Mouse (Mus musculus) left cerebral cortex, postnatal 25 days (tissue): ENCODE measurements at regions not wholly inside any gene's neighbourhood (a gene's known extent, or its start where the extent isn't known, plus 50 kb on each side); places are given as distances from the start of the nearest gene placed in this dataset.

Source experiments
- DNase-seq, 2 experiments: peaks; one replicate each; pipeline ENCODE4 v3.0.0; 2022; ENCODE audit warnings: low spot score in 2 of 2, mixed read lengths in 1 of 2
- intact Hi-C: fragments of 180-260 bp; cut with DNase I; formaldehyde crosslinking; loops from one replicate; pipeline ENCODE4 v1.15.1; 2025

- intact Hi-C loops, result loop anchor here (2.0 to 5.0 kb wide), 2 partner anchors 228 to 294 kb away; no protein-coding TSS in a partner anchor
- DNase-seq, result peak; percentile 7 to 86
Measured at GRCm38 (mm10) chr2:108584799-108585198, 695.7 kb upstream of the Kif18a start.

- intact Hi-C loops, result no loop called here
- DNase-seq, result no peak
Measured at GRCm38 (mm10) chr2:108593555-108593954, 687.0 kb upstream of the Kif18a start.

DNA sequence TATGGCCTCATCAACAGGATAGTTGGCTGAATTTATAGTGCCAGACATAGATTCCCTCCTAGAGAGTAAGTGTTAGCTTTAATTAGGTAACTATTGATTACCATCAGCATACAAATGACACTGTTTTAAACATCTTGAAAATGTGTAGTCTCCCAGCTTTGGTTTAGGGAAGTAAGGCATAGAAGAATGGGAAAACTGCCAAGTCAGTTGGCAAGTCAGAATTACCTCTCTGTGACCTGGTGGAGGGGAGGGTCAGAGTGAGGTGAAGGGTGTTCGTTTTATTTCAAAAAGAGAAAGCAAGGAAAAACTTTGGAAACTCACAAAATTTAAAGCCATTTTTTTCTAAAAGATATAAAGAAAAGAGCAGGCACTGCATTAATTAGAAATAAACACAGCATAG, 680.2 kb upstream of the Kif18a start:
- no peak for DNase-seq
- intact Hi-C loops, result loop anchor here (10.0 kb wide), 1 partner anchor 1074 kb away; the partner anchor contains the start of gene Bdnf

DNA sequence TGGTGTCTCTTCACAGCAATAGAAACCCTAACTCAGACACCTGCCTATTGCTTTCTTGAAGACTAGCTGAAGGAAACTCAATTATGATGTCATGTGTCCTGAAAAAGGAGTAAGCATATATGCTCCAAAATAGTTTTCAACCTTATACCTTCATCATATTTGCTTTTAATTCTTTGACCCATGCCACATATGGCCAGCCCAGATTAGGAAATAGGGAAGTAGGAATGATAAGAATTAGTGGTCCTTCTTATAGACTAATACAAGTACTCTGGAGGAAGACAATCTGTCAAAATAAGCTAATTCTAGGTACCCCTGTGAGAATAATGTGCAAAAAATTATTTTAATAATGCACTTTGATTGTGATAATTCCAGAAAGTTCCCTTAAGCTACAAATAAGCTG, 661.0 kb upstream of the Kif18a start:
- intact Hi-C loops, result no loop called here

GRCm38 (mm10) chr2:108622367-108623162, 658.0 kb upstream of the Kif18a start:
- intact Hi-C loops, result no loop called here
- no peak for DNase-seq

More for the DNA sequence above, 661.0 kb upstream of the Kif18a start:
- no peak for DNase-seq

GRCm38 (mm10) chr2:108635644-108636043, 644.9 kb upstream of the Kif18a start:
- no peak for DNase-seq
- intact Hi-C loops, result no loop called here

DNA sequence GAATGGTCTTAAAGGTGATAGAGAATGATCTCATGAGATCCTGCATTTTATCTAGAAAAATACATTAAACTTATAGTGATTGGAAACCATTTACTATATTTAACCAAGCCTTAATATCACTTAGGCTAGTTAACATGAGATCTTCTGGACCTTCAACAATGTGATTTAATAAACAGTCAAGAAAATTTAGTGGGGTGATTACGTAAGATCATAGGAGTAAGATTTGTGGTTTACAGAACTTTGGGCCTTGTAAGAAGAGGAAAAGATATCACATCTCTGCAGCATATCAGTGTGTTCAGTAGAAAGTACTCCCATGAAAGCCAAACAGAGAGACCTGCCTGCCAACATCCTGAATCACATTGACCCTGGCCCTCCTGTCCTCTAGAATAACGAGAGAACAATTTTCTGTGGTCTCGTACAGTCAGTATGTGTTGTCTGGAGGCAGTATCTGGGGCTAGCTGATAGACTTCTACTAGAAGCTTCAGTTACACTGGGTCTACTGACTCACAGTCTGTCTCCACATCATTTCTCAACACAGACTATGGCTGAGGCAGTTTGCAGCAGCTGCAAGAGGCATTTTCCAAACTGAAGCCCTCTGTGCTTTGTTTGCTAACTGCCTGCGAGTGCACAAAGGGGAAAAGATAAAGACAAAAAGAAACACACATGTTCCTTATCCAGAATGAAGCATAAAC, 619.7 kb upstream of the Kif18a start:
- intact Hi-C loops, result no loop called here
- DNase-seq, result no peak

GRCm38 (mm10) chr2:108677777-108678380, 602.7 kb upstream of the Kif18a start:
- intact Hi-C loops, result no loop called here
- DNase-seq, result no peak

DNA sequence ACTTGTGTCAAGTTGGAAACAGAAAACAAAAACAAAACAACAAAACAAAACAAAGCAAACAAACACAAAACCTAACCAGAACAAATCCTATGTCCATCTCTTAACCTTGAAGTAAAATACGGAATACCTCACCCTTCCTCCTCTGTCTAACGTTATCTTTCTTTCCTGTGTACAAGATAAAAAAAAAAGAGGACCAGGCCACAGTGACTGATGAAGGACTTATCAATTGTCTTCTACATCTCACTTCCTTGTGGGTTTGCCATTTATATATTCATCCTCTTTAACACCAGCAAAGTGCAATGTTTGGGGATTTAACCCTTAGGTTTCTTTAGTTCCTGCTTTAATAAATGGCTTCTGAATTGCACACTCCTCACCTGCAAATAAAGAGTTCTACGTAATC, 599.0 kb upstream of the Kif18a start:
- DNase-seq, result no peak
- intact Hi-C loops, result no loop called here

- no peak for DNase-seq
- intact Hi-C loops, result no loop called here
Measured at GRCm38 (mm10) chr2:108686019-108686743, 594.4 kb upstream of the Kif18a start.

DNA sequence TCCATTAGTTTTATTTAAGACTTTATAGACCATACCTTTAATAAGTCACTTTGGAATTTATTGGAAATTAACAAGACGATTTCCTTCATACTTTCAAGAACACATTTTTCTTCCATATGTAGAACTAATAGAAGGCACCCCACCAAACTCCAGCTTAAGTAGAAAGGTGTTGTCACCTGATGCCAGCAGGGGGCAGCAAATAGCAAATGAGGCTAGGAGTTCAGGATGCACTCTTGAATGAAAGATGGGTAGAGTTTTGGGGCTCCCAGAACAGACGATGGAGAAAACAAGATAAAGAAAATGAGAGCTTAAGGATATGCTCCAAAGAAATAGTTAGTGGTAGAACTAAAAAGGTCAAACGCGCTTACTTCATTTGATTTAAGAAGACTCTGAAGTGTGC, 590.4 kb upstream of the Kif18a start:
- peak; percentile 47 to 71 for DNase-seq
- intact Hi-C loops, result loop anchor here (2.0 kb wide), 1 partner anchor 1005 kb away; no protein-coding TSS in a partner anchor

DNA sequence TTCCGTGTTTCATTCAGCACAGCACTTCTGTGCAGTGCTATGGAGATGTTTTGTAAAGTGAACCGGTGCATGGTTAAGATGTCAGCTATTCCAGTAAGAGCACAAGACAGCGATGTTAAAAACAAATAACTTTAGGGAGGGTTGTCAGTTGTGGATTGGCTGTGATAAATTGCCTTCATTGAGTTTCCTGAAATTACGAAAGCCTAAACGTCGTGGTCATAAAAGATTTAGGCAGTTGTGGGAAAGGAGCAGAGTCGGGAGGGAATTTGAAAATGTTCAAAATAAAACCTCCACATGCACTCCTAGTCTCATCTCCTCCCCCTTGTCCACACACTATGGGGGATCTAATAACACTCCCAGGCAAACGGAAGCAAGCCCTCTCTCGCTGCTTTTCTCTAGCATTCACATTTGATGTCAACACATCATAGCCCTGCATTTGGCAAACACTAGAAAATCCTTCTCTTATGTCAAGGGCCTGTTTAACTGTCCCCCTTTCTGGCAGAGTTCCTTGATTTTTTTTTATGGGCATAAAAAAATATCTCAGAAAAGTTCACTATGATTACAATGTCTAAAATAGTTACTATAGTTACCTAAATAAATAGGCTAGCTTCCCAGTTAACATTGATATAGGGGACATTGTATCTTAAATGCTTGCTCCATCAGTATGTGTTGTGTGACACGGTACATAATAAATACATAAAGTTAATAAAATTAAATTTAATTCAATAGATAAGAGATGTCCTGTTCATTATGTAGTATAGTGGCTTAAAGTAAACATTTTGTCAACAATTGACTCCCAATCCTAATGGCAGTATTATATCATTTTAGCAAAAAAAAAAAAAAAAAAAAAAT, 589.2 kb upstream of the Kif18a start:
- DNase-seq, result no peak
- intact Hi-C loops, result loop anchor here (2.0 kb wide), 1 partner anchor 1003 kb away; no protein-coding TSS in a partner anchor

DNA sequence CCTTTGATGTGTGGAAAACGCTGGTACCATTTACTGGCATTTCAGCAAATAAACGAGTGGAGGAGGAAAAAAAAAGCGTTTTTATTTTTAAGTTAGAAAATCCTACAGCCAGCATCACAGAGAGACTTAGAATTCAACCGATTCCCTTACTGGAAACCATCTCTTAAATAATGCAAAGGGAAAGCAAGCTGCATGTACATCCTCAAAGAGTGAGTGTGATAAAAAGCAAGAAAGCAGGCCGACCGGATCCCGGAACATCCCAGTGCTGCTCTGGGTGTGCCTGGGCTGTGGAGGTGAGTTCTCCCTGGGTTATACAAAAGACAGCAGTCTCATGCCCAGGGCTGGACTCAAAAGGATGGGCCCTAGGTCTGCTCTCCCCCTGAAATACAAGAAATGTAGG, 579.2 kb upstream of the Kif18a start:
- peak in 1 of 2 experiments; percentile 32 for DNase-seq
- intact Hi-C loops, result no loop called here

DNA sequence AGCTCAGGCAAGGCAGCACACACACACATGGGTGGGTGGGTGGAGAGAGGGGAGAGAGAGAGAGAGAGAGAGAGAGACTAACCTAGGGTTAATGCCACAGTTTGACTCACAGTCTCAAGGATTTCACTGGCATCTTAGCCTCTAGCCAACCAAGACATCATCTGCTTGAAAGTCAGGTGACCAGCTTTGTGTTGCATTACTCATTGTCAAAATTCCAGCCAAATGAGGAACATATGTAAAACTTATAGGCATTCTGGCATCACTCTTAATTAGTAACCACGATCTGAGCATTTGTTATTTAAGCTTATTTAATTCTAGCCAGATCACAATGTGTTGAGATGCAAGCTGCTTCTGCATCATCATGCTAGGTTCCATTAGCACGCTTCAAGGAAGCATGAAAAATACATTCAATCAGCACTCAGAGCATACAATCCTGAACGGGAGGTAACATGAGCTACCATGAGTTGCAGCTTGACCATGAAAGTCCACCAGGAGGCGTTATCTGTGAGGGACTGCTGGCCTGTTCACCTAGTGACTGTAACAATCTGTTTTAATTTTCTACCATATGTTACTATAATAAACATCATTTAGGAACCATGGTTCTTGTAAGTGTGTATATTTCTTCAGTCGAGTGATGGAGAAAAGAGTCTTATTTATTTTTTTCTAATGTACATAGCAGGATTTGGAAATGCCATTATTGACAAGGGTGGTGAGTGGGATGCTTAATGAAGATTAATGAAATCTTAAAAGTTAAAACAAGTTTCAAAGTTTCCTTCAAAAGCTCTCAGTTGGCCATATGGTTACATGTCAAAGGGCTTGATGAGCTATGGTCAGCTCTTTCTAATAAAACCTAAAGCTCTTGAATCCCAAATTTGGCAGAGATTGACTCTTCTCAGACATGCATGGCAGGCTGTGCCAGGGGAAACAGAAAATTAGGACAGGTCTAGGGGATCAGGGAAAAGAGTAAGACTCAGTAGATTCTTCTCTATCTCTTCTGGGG, 572.4 kb upstream of the Kif18a start:
- no peak for DNase-seq
- intact Hi-C loops, result no loop called here

DNA sequence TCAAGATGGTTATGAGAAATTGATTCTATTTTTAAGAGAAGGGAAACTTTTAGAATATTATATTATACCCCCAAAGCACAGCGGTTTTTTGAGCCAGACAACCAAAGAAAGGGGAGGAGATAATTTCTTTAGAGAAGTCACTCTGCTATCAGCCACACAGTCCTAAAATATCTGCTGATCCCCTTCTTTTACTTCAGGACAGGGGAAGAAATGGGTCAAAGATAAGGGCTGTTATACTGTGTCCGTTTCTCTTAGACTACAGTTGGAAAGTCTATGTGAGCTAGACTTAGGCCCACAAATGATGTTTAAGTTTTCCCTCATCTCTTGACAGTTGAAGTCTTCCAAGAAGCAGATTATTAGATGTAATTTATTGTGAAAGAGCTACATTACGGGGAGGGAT, 538.5 kb upstream of the Kif18a start:
- intact Hi-C loops, result no loop called here
- no peak for DNase-seq

DNA sequence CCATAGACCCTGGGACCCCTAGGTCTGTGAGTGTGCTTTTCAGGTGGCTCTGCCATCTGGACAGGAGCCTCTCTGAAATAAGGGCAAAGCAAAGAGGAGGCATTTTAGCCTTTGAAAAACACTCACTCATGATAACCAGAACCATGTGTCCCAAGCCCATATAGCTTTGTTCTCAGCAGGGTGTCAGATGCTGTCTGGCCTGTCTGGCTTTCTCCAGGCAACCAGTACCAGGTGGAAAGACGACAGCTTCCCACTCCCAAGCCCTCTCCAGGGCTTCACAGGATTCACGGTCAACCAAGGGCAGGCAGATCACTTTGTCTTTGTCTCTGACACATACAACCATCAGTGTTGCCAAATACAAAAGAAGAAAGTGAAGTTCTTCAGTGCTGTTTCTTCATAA, 537.0 kb upstream of the Kif18a start:
- intact Hi-C loops, result no loop called here
- no peak for DNase-seq

DNA sequence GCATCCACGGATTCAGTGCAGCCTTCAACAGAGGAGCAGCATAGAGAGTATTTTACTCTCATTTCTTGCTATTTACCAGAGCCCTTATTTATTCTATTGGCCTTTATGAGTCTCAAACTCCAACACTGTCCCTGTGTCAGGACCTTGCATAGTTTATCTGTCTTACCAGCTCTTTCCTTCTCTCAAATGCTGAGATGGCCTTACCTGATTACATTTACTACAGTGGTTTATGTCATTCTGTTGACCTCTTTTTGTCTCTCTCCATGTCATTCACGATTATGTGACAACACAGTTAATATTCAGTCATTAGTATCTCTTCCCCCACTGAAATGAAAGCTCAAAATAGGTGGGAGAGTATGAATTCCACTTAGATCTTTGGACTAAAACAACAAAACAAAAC, 535.7 kb upstream of the Kif18a start:
- intact Hi-C loops, result no loop called here
- DNase-seq, result no peak
